Comparison of ENCODE assay signal across 9 mouse cellular contexts in the genomic region with DNA sequence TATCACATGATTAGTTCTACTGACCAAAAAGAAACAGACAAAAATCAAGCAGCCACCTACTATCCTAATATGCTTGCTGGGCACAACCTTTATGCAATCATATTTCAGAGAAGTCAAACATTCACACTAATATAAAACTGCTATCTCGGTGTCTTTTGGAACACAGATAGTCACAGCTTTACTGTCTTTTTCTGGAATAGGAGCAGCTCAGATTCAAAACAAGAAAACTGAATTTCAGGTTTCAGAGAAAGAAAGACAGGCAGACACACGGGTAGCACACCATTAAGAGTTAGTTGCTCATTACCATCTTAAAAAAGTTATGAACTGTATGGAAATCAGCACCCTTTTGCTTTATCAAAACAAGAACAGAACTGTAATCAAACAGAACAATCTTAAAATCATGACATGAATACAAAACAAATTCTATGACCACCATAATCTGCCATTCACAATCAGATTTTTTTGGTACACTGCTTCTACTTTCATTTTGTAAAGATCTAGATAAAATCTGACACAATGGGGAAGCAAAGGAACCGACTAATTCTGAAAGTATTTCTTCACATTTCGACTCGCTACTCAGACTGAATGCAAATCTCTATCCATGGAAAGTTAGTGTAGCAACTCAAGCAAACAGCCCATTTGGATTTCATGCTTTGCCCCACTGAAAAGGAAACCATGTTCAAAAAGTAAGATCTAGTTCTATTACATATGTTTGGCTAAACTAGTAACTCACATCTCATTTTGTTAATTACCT.
DNase-seq lines count a peak whose midpoint lies in the region; ATAC-seq and TF ChIP-seq lines count a peak whose summit lies in the region.
"Had no signal": no experiment of that assay in that cellular context is flagged by ENCODE, and none has a peak within 500 bp of the region (broad histone marks: within the 10 kb centered on the region; RNA-seq: fewer than 3 reads in every experiment).

No protein-coding gene starts in this region.

- no peaks in the 10 kb centered on the region for H3K27me3 ChIP-seq in intestine, embryonic 14.5 days (replicated peaks; ENCODE audit: control insufficient read depth, insufficient read depth, low read length)
- no peaks in the 10 kb centered on the region for H3K27me3 ChIP-seq in intestine, embryonic 16.5 days (replicated peaks; ENCODE audit: control insufficient read depth, insufficient read depth, low read length)
- H3K27me3 ChIP-seq in neural tube, embryonic 13.5 days = no peaks in the 10 kb centered on the region
- no peaks in the 10 kb centered on the region for H3K27me3 ChIP-seq in forebrain, embryonic 14.5 days (replicated peaks; ENCODE audit: control insufficient read depth, insufficient read depth, low read length)
- H3K27me3 ChIP-seq in stomach, postnatal 0 days (ENCODE audit: control insufficient read depth, insufficient read depth, low read length) = no peaks in the 10 kb centered on the region
- H3K27me3 ChIP-seq: midbrain, embryonic 12.5 days had no signal

- H3K9me3 ChIP-seq in intestine, embryonic 14.5 days (ENCODE audit: control insufficient read depth, low read length) = no peaks in the 10 kb centered on the region
- no peaks in the 10 kb centered on the region for H3K9me3 ChIP-seq in intestine, embryonic 16.5 days (ENCODE audit: control insufficient read depth, low read length)
- no peaks in the 10 kb centered on the region for H3K9me3 ChIP-seq in neural tube, embryonic 13.5 days
- no peaks in the 10 kb centered on the region for H3K9me3 ChIP-seq in forebrain, embryonic 14.5 days (replicated peaks; ENCODE audit: control insufficient read depth, low read length)
- no peaks in the 10 kb centered on the region for H3K9me3 ChIP-seq in stomach, postnatal 0 days (ENCODE audit: control insufficient read depth, low read length)
- H3K9me3 ChIP-seq: midbrain, embryonic 12.5 days had no signal

- no peak for DNase-seq in intestine, embryonic 14.5 days (ENCODE audit: low spot score)
- DNase-seq in neural tube, embryonic 10.5 days (ENCODE audit: extremely low spot score, low spot score) = no peak
- DNase-seq in forebrain, embryonic 14.5 days (ENCODE audit: low spot score) = no peak
- no peak for DNase-seq in stomach, postnatal 0 days (ENCODE audit: low spot score)
- no peak for DNase-seq in cerebellum, adult 9-10 months
- DNase-seq in layer of hippocampus, adult 9-11 months = no peak

- H3K4me2 ChIP-seq in intestine, embryonic 14.5 days (ENCODE audit: low read length) = peak overlapping the region; percentile 42
- no peak overlapping the region for H3K4me2 ChIP-seq in intestine, embryonic 16.5 days (ENCODE audit: low read depth, low read length)
- H3K4me2 ChIP-seq in neural tube, embryonic 13.5 days = peak overlapping the region; percentile 39
- peak overlapping the region; percentile 42 for H3K4me2 ChIP-seq in forebrain, embryonic 14.5 days (ENCODE audit: low read length)
- peak overlapping the region; percentile 52 for H3K4me2 ChIP-seq in stomach, postnatal 0 days (replicated peaks; ENCODE audit: low read depth)

- WGBS in intestine, embryonic 14.5 days = 78% methylated on average over 5 of the region's 5 CpGs
- 72% methylated on average over 5 of the region's 5 CpGs for WGBS in intestine, embryonic 16.5 days
- 74% methylated on average over 5 of the region's 5 CpGs for WGBS in neural tube, embryonic 13.5 days
- WGBS in forebrain, embryonic 14.5 days = 61% methylated on average over 5 of the region's 5 CpGs
- 45% methylated on average over 5 of the region's 5 CpGs for WGBS in stomach, postnatal 0 days

- no peaks in the 10 kb centered on the region for H3K4me1 ChIP-seq in intestine, embryonic 14.5 days (replicated peaks; ENCODE audit: control insufficient read depth, insufficient read depth, low read length)
- no peaks in the 10 kb centered on the region for H3K4me1 ChIP-seq in intestine, embryonic 16.5 days (ENCODE audit: control insufficient read depth, insufficient read depth, low read length)
- H3K4me1 ChIP-seq in neural tube, embryonic 13.5 days (replicated peaks) = no peaks in the 10 kb centered on the region
- no peaks in the 10 kb centered on the region for H3K4me1 ChIP-seq in forebrain, embryonic 14.5 days (ENCODE audit: control insufficient read depth, insufficient read depth, low read length)
- no peaks in the 10 kb centered on the region for H3K4me1 ChIP-seq in stomach, postnatal 0 days (replicated peaks; ENCODE audit: control insufficient read depth, insufficient read depth)
- H3K4me1 ChIP-seq: midbrain, embryonic 12.5 days had no signal

- no peak overlapping the region for H3K27ac ChIP-seq in intestine, embryonic 14.5 days (ENCODE audit: low read depth)
- H3K27ac ChIP-seq in intestine, embryonic 16.5 days (ENCODE audit: low read length) = no peak overlapping the region
- H3K27ac ChIP-seq in neural tube, embryonic 13.5 days (replicated peaks) = no peak overlapping the region
- H3K27ac ChIP-seq in forebrain, embryonic 14.5 days (ENCODE audit: low read depth, low read length) = no peak overlapping the region
- 0 out of 2 replicates have a peak overlapping the region, but pooled peaks have one; percentile 53 for H3K27ac ChIP-seq in stomach, postnatal 0 days (replicated peaks)
- H3K27ac ChIP-seq: midbrain, embryonic 12.5 days had no signal

- no peaks in the 10 kb centered on the region for H3K36me3 ChIP-seq in intestine, embryonic 14.5 days (ENCODE audit: control insufficient read depth, insufficient read depth, low read length)
- H3K36me3 ChIP-seq in intestine, embryonic 16.5 days (ENCODE audit: control insufficient read depth, insufficient read depth, low read length) = no peaks in the 10 kb centered on the region
- no peaks in the 10 kb centered on the region for H3K36me3 ChIP-seq in neural tube, embryonic 13.5 days
- no peaks in the 10 kb centered on the region for H3K36me3 ChIP-seq in forebrain, embryonic 14.5 days (ENCODE audit: control insufficient read depth, insufficient read depth, low read length)
- no peaks in the 10 kb centered on the region for H3K36me3 ChIP-seq in stomach, postnatal 0 days (ENCODE audit: control insufficient read depth, insufficient read depth, low read length)
- H3K36me3 ChIP-seq: midbrain, embryonic 12.5 days had no signal

- TF ChIP-seq CTCF in stomach, postnatal 0 days (IDR thresholded peaks at IDR 0.05; ENCODE audit: low read depth) = no peak

- ATAC-seq in intestine, embryonic 14.5 days (replicated peaks; ENCODE audit: low FRiP score, low TSS enrichment, low read depth) = no peak
- no peak for ATAC-seq in intestine, embryonic 16.5 days
- no peak for ATAC-seq in neural tube, embryonic 13.5 days (ENCODE audit: low read depth)
- ATAC-seq in forebrain, embryonic 14.5 days = no peak
- ATAC-seq in stomach, postnatal 0 days (ENCODE audit: low FRiP score, low TSS enrichment) = no peak

- TF ChIP-seq EP300 in stomach, postnatal 0 days (optimal IDR thresholded peaks at IDR 0.05) = no peak

- H3K9ac ChIP-seq in intestine, embryonic 14.5 days (ENCODE audit: low read length) = no peak overlapping the region
- no peak overlapping the region for H3K9ac ChIP-seq in intestine, embryonic 16.5 days (ENCODE audit: low read depth, low read length)
- H3K9ac ChIP-seq in neural tube, embryonic 13.5 days = no peak overlapping the region
- no peak overlapping the region for H3K9ac ChIP-seq in forebrain, embryonic 14.5 days (ENCODE audit: low read length)
- H3K9ac ChIP-seq in stomach, postnatal 0 days (ENCODE audit: low read length) = no peak overlapping the region
- H3K9ac ChIP-seq: midbrain, embryonic 12.5 days had no signal

- peak overlapping the region; percentile 22 for H3K4me3 ChIP-seq in intestine, embryonic 14.5 days (ENCODE audit: low read depth, low read length)
- no peak overlapping the region for H3K4me3 ChIP-seq in intestine, embryonic 16.5 days (ENCODE audit: low read length)
- peak overlapping the region; percentile 12; the same call in 1 of the 2 replicates for H3K4me3 ChIP-seq in neural tube, embryonic 13.5 days
- H3K4me3 ChIP-seq in forebrain, embryonic 14.5 days (ENCODE audit: low read depth, low read length) = peak overlapping the region; percentile 18; the same call in 1 of the 2 replicates
- peak overlapping the region; percentile 32 for H3K4me3 ChIP-seq in stomach, postnatal 0 days (ENCODE audit: low read depth, low read length)
